Mouse (Mus musculus) myocyte (in vitro differentiated cells): ENCODE results near the gene Slc25a35.

Experiments used
- CEBPB ChIP-seq: IDR thresholded peaks from 2 replicates; pipeline ENCODE4 v1.6.1; 2011; ENCODE audit warnings: mild to moderate bottlenecking, moderate library complexity; ENCODE audit not compliant: poor library complexity, insufficient read depth, severe bottlenecking
- E2F4 ChIP-seq: IDR thresholded peaks from one replicate; pipeline ENCODE4 v1.6.1; 2011; ENCODE audit warnings: mild to moderate bottlenecking, control low read depth, moderate library complexity; ENCODE audit not compliant: insufficient read depth
- MAX ChIP-seq: IDR thresholded peaks from one replicate; pipeline ENCODE4 v1.6.1; 2011; ENCODE audit warnings: low read depth, mild to moderate bottlenecking, control low read depth
- POLR2A ChIP-seq: IDR thresholded peaks from one replicate; pipeline ENCODE4 v1.6.1; 2011; ENCODE audit warnings: low read depth, mild to moderate bottlenecking, control low read depth, moderate library complexity; ENCODE audit not compliant: insufficient read length
- REST ChIP-seq: IDR thresholded peaks from one replicate; pipeline ENCODE4 v1.6.1; 2011; ENCODE audit warnings: mild to moderate bottlenecking, control low read depth, moderate library complexity; ENCODE audit not compliant: insufficient read depth, insufficient read length
- TCF12 ChIP-seq: IDR thresholded peaks from one replicate; pipeline ENCODE4 v1.6.1; 2011; ENCODE audit warnings: mild to moderate bottlenecking, control low read depth; ENCODE audit not compliant: poor library complexity, insufficient read depth, severe bottlenecking

DNA sequence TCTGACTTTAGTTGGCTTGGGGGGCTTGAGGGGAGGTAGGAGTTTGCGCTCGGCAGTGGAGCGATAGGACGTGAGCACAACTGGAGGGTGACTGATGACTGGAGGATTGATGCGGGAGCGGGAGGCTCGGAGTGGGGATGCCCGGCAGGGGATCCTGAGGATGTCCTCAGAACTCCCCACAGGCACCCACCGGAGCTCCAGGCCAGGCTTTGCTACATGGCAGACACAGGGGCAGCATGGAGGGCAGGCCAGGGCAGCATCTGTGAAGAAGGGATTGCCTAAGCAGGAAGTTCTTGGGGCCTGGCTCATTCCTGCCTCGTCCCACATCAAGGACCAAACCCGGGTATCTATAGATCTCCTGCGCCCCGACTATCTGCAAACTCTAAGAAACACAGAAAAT lies 14.0 kb upstream of the Slc25a35 start:
- no peak for TF ChIP-seq TCF12
- no peak for TF ChIP-seq POLR2A
- TF ChIP-seq E2F4, result no peak
- no peak for TF ChIP-seq CEBPB
- TF ChIP-seq REST, result no peak
- TF ChIP-seq MAX, result no peak
